Mouse (Mus musculus): ENCODE measurements at regions not wholly inside any gene's neighbourhood (a gene's known extent, or its start where the extent isn't known, plus 50 kb on each side); places are given as distances from the start of the nearest gene placed in this dataset.
"Not testable (repeated sequence)": the region's sequence is repeated elsewhere in the genome, so short reads cannot be mapped to it uniquely, and the experiment has no call there.

GRCm38 (mm10) chr14:110934816-110935215 lies 179.9 kb upstream of the Slitrk6 start:
- Histone ChIP-seq H3K4me2 (ENCODE audit: low read depth, low read length) (no peak overlapping the region), H3K4me3 (ENCODE audit: low read length) (no peak overlapping the region), H3K36me3 (ENCODE audit: insufficient read depth, low read length) (no peaks in the 10 kb centered on the region), H3K27me3 (ENCODE audit: insufficient read depth, low read length) (no peaks in the 10 kb centered on the region), H3K9ac (replicated peaks; ENCODE audit: low read length) (no peak overlapping the region), H3K4me1 (ENCODE audit: insufficient read depth, low read length) (no peaks in the 10 kb centered on the region), H3K27ac (no peak overlapping the region), H3K9me3 (ENCODE audit: low read length) (no peaks in the 10 kb centered on the region)
- DNase-seq (ENCODE audit: low spot score) (peak; percentile 59), ATAC-seq (peak; percentile 76)
- TF ChIP-seq CTCF (IDR thresholded peaks at IDR 0.05; ENCODE audit: low read depth): no peak
- 69% methylated on average over 3 of the region's 3 CpGs for WGBS

GRCm38 (mm10) chr14:110921989-110922388 lies 167.0 kb upstream of the Slitrk6 start:
- H3K9me3 ChIP-seq (ENCODE audit: low read length): no peaks in the 10 kb centered on the region
- ATAC-seq: no peak
- H3K4me1 ChIP-seq (ENCODE audit: insufficient read depth, low read length): no peaks in the 10 kb centered on the region
- no peak for TF ChIP-seq CTCF (IDR thresholded peaks at IDR 0.05; ENCODE audit: low read depth)
- no peaks in the 10 kb centered on the region for H3K27me3 ChIP-seq (ENCODE audit: insufficient read depth, low read length)
- no peaks in the 10 kb centered on the region for H3K36me3 ChIP-seq (ENCODE audit: insufficient read depth, low read length)
- no peak for DNase-seq (ENCODE audit: low spot score)
- H3K9ac ChIP-seq (replicated peaks; ENCODE audit: low read length): no peak overlapping the region
- H3K4me2 ChIP-seq (ENCODE audit: low read depth, low read length): no peak overlapping the region
- H3K4me3 ChIP-seq (ENCODE audit: low read length): no peak overlapping the region
- no peak overlapping the region for H3K27ac ChIP-seq

GRCm38 (mm10) chr14:110913341-110913740 lies 158.4 kb upstream of the Slitrk6 start:
- WGBS: 53% methylated on average over 2 of the region's 2 CpGs
- no peaks in the 10 kb centered on the region for H3K9me3 ChIP-seq (ENCODE audit: low read length)

DNA sequence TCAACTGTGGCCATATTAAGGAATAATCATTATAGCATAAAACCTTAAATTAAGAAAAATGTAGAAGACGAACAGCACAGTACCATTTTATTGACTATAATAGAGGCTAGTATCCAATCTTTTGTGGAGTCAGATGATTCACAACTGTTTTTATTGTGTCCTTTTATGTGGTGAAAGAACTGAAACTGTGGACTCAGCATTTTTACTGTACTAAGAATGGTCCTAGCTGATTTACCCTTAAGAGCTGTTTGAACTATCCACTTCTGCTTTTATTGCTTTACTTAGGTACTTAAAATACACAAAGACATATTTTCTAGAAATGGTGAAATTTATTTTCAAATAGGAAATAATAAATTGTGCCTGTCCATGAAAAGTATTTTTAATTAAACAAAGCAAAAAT lies 137.9 kb upstream of the Slitrk6 start:
- Histone ChIP-seq H3K27ac (no peak overlapping the region), H3K4me2 (ENCODE audit: low read depth, low read length) (no peak overlapping the region), H3K4me1 (ENCODE audit: insufficient read depth, low read length) (no peaks in the 10 kb centered on the region), H3K36me3 (ENCODE audit: insufficient read depth, low read length) (no peaks in the 10 kb centered on the region), H3K27me3 (ENCODE audit: insufficient read depth, low read length) (no peaks in the 10 kb centered on the region), H3K4me3 (ENCODE audit: low read length) (no peak overlapping the region), H3K9ac (replicated peaks; ENCODE audit: low read length) (no peak overlapping the region), H3K9me3 (ENCODE audit: low read length) (no peaks in the 10 kb centered on the region)
- 91% methylated on average over 1 of the region's 1 CpGs for WGBS
- ATAC-seq (no peak), DNase-seq (ENCODE audit: low spot score) (no peak)
- TF ChIP-seq CTCF (IDR thresholded peaks at IDR 0.05; ENCODE audit: low read depth): no peak

More at GRCm38 (mm10) chr14:110913341-110913740, 158.4 kb upstream of the Slitrk6 start:
- Histone ChIP-seq H3K4me2 (ENCODE audit: low read depth, low read length) (no peak overlapping the region), H3K27me3 (ENCODE audit: insufficient read depth, low read length) (no peaks in the 10 kb centered on the region), H3K9ac (replicated peaks; ENCODE audit: low read length) (no peak overlapping the region), H3K4me3 (ENCODE audit: low read length) (no peak overlapping the region), H3K4me1 (ENCODE audit: insufficient read depth, low read length) (no peaks in the 10 kb centered on the region), H3K36me3 (ENCODE audit: insufficient read depth, low read length) (no peaks in the 10 kb centered on the region), H3K27ac (no peak overlapping the region)
- TF ChIP-seq CTCF (IDR thresholded peaks at IDR 0.05; ENCODE audit: low read depth): no peak
- no peak for ATAC-seq
- DNase-seq (ENCODE audit: low spot score): no peak

GRCm38 (mm10) chr14:110871339-110871738 lies 116.4 kb upstream of the Slitrk6 start:
- no peaks in the 10 kb centered on the region for H3K9me3 ChIP-seq (ENCODE audit: low read length)
- H3K27ac ChIP-seq: no peak overlapping the region
- H3K4me2 ChIP-seq (ENCODE audit: low read depth, low read length): no peak overlapping the region
- H3K9ac ChIP-seq (replicated peaks; ENCODE audit: low read length): no peak overlapping the region
- H3K36me3 ChIP-seq (ENCODE audit: insufficient read depth, low read length): no peaks in the 10 kb centered on the region
- no peak for TF ChIP-seq CTCF (IDR thresholded peaks at IDR 0.05; ENCODE audit: low read depth)
- ATAC-seq (no peak), DNase-seq (ENCODE audit: low spot score) (no peak)
- H3K27me3 ChIP-seq (ENCODE audit: insufficient read depth, low read length): no peaks in the 10 kb centered on the region
- H3K4me3 ChIP-seq (ENCODE audit: low read length): no peak overlapping the region
- H3K4me1 ChIP-seq (ENCODE audit: insufficient read depth, low read length): no peaks in the 10 kb centered on the region

GRCm38 (mm10) chr14:110824642-110825041 lies 69.7 kb upstream of the Slitrk6 start:
- no peak overlapping the region for H3K9ac ChIP-seq (replicated peaks; ENCODE audit: low read length)
- H3K27me3 ChIP-seq (ENCODE audit: insufficient read depth, low read length): no peaks in the 10 kb centered on the region
- DNase-seq (ENCODE audit: low spot score) (peak; percentile 72), ATAC-seq (no peak)
- TF ChIP-seq CTCF (IDR thresholded peaks at IDR 0.05; ENCODE audit: low read depth): peak; percentile 64
- no peak overlapping the region for H3K4me3 ChIP-seq (ENCODE audit: low read length)
- no peak overlapping the region for H3K4me2 ChIP-seq (ENCODE audit: low read depth, low read length)
- H3K9me3 ChIP-seq (ENCODE audit: low read length): no peaks in the 10 kb centered on the region
- no peaks in the 10 kb centered on the region for H3K36me3 ChIP-seq (ENCODE audit: insufficient read depth, low read length)
- H3K4me1 ChIP-seq (ENCODE audit: insufficient read depth, low read length): no peaks in the 10 kb centered on the region
- H3K27ac ChIP-seq: no peak overlapping the region

DNA sequence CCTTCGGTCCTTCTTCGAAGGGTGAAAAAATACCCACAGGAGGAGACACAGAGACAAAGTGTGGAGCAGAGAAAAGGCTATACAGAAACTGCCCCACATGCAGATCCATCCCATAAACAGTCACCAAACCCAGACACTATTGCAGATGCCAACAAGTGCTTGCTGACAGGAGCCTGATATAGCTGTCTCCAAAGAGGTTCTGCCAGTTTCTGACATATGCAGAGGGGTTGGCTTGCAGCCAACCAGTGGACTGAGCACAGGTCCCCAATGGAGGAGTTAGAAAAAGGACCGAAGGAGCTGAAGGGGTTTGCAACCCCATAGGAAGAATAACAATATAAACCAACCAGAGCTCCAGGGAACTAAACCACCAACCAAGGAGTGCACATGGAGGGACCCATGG lies 67.2 kb upstream of the Slitrk6 start:
- H3K36me3 ChIP-seq (ENCODE audit: insufficient read depth, low read length); H3K4me3 ChIP-seq (ENCODE audit: low read length); H3K9ac ChIP-seq (replicated peaks; ENCODE audit: low read length); H3K27ac ChIP-seq; H3K4me2 ChIP-seq (ENCODE audit: low read depth, low read length); H3K9me3 ChIP-seq (ENCODE audit: low read length); H3K27me3 ChIP-seq (ENCODE audit: insufficient read depth, low read length); H3K4me1 ChIP-seq (ENCODE audit: insufficient read depth, low read length); ATAC-seq: not testable (repeated sequence)
- 71% methylated on average over 3 of the region's 3 CpGs for WGBS
- peak; percentile 28 for DNase-seq (ENCODE audit: low spot score)

All from hindbrain, postnatal 0 days (tissue).